Mouse (Mus musculus) liver, embryonic 15.5 days (tissue): ENCODE results near the gene Vgll4. TPM values are rescaled to one million over a fixed set of nuclear protein-coding genes. Genes with fewer than 3 reads are reported as not detected.

ENCODE experiments used
- ATAC-seq: fragments of 200-750 bp; cut with Nextera tagmentation; 2 replicates; pipeline ENCODE4 v1.8.0; 2017; ENCODE audit warnings: moderate number of reproducible peaks, mild to moderate bottlenecking, moderate library complexity; ENCODE audit not compliant: insufficient read depth
- H3K27ac ChIP-seq: fragments of 300-500 bp; sonication (generic); replicated peaks from 2 replicates; pipeline ENCODE4 v1.5.1; 2015; ENCODE audit warnings: mild to moderate bottlenecking, inconsistent platforms
- H3K27me3 ChIP-seq: fragments of 300-500 bp; sonication (generic); 2 replicates; pipeline ENCODE4 v1.6.1; 2015; ENCODE audit warnings: mild to moderate bottlenecking, inconsistent platforms
- H3K36me3 ChIP-seq: fragments of 300-500 bp; sonication (generic); replicated peaks from 2 replicates; pipeline ENCODE4 v1.6.1; 2015; ENCODE audit warnings: moderate library complexity, mild to moderate bottlenecking, inconsistent platforms
- H3K4me1 ChIP-seq: fragments of 300-500 bp; sonication (generic); replicated peaks from 2 replicates; pipeline ENCODE4 v1.6.1; 2015; ENCODE audit warnings: inconsistent platforms
- H3K4me2 ChIP-seq: fragments of 300-500 bp; sonication (generic); 2 replicates; pipeline ENCODE4 v1.6.1; 2015; ENCODE audit warnings: moderate library complexity, mild to moderate bottlenecking, inconsistent platforms
- H3K4me3 ChIP-seq: fragments of 300-500 bp; sonication (generic); replicated peaks from 2 replicates; pipeline ENCODE4 v1.5.1; 2015; ENCODE audit warnings: mild to moderate bottlenecking, inconsistent platforms
- H3K9ac ChIP-seq: fragments of 300-500 bp; sonication (generic); 2 replicates; pipeline ENCODE4 v1.6.1; 2015; ENCODE audit warnings: moderate library complexity, mild to moderate bottlenecking, inconsistent platforms
- H3K9me3 ChIP-seq: fragments of 300-500 bp; sonication (generic); replicated peaks from 2 replicates; pipeline ENCODE4 v1.6.1; 2016; ENCODE audit warnings: inconsistent platforms
- WGBS: fragments of 180-500 bp; shearing (Covaris S2); methylation state at CpG from one replicate; pipeline ENCODE4 v1.1.7; 2015; ENCODE audit warnings: mixed read lengths; ENCODE audit not compliant: insufficient replicate concordance; 5-methylcytosine and 5-hydroxymethylcytosine counted together
- polyA plus RNA-seq: library from polyadenylated mRNA; unstranded; fragments of >200 nt; fragmentation: Nextera tagmentation; extraction: Ambion mirVana; gene quantifications from 2 replicates; pipeline ENCODE4 v1.2.1, GENCODE M21; 2015

The Vgll4 gene
- polyA plus RNA-seq = 11.2 and 11.5 TPM in 2 replicates

DNA sequence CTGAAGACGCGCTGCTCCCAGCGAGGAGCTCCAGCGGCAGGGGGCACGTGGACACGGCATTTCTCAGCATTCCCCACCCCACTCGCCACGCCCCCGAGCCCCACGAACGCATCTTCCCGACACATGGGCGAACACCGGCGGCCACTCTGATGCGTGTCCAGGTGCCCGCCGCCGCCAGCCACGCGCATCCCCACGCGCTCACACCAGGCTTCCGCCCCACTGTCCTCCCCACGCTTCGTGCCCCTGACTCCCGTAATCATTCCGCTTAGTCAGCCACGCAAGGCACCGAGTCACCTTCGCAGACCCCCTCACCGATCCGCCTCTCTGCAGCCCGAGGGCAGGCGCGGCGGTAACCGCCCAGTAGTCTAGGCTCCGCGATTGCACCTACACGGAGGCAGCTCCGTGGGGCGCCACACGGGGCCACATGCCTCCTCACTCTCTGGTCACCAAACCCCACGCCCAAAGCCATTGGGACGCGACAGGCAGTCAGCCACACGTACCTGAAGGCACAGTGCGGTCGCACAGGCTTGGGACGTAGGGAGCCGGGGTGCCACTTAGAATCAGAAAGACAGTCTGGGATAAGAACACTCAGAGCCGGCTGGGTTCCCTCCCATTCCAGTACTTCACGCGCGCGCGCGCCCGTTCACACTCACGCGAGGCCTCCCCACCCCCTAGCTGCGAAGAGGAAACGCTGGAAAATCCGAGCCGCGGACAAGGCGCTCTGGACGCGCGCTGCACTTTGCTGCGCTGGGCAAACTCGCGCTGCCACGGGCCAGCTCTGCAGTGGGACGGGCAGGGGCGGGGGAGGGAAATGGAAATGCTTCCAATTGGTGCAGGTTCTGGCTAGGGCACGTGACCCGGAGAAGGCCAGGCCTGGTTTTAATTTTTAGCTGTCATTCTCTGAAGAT is at the start of gene Vgll4:
Vgll4 (minus strand) TSS at position 782 of the 908 bp plus-strand sequence.
- H3K9ac ChIP-seq = no peak within 1 kb of the TSS
- H3K4me1 ChIP-seq = peaks cover 17% of the 10 kb centered on the region
- H3K27me3 ChIP-seq = peaks cover 75% of the 10 kb centered on the region

GRCm38 (mm10) chr6:115015461-115015860 is 45.7 kb upstream of the Vgll4 start:
- Histone ChIP-seq H3K4me2 (no peak overlapping the region), H3K9ac (no peak overlapping the region), H3K36me3 (peaks cover 24% of the 10 kb centered on the region), H3K9me3 (no peaks in the 10 kb centered on the region), H3K27me3 (no peaks in the 10 kb centered on the region), H3K4me3 (no peak overlapping the region), H3K4me1 (no peaks in the 10 kb centered on the region), H3K27ac (no peak overlapping the region)
- 59% methylated on average over 13 of the region's 13 CpGs for WGBS
- no peak for ATAC-seq

More for the DNA sequence above, at the start of gene Vgll4:
- no peaks in the 10 kb centered on the region for H3K9me3 ChIP-seq
- peak within 1 kb of the TSS; percentile 83 for H3K4me2 ChIP-seq
- H3K27ac ChIP-seq = no peak within 1 kb of the TSS
- ATAC-seq = 0 out of 2 replicates have a peak, but pooled peaks have one; percentile 37
- 1% methylated on average over 79 of the region's 79 CpGs for WGBS
- H3K36me3 ChIP-seq = no peaks in the 10 kb centered on the region
- H3K4me3 ChIP-seq = peak within 1 kb of the TSS; percentile 58

GRCm38 (mm10) chr6:115013574-115013973 is 43.8 kb upstream of the Vgll4 start:
- Histone ChIP-seq H3K4me1 (no peaks in the 10 kb centered on the region), H3K9ac (no peak overlapping the region), H3K9me3 (no peaks in the 10 kb centered on the region), H3K36me3 (peaks cover 24% of the 10 kb centered on the region), H3K4me2 (no peak overlapping the region), H3K27me3 (no peaks in the 10 kb centered on the region), H3K27ac (no peak overlapping the region), H3K4me3 (no peak overlapping the region)
- ATAC-seq = no peak
- 73% methylated on average over 4 of the region's 4 CpGs for WGBS

GRCm38 (mm10) chr6:115011792-115012191 is 42.0 kb upstream of the Vgll4 start:
- Histone ChIP-seq H3K4me1 (peaks cover 3% of the 10 kb centered on the region), H3K4me2 (no peak overlapping the region), H3K27ac (no peak overlapping the region), H3K9ac (no peak overlapping the region), H3K27me3 (no peaks in the 10 kb centered on the region), H3K9me3 (no peaks in the 10 kb centered on the region), H3K36me3 (peaks cover 24% of the 10 kb centered on the region), H3K4me3 (no peak overlapping the region)
- ATAC-seq = no peak
- 74% methylated on average over 8 of the region's 8 CpGs for WGBS

DNA sequence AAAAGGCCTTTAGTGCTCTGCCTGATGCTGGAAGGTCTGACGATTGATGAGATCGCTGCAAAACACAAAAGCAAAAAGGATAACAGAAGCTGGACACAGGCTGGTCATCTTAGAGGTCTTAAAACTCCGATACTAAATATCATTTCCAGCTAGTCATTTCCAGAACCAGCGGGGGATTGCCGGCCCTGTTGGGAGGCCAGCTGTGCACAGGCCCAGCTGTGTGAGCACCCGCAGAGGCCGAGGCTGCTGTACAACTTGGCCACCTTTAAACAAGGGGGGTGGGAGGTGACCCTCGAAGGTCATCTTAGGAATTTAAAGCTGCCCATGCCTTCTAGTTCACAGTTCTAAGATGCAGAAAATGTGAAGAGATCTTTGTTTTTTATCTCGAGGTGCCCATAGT is 41.0 kb upstream of the Vgll4 start:
- no peaks in the 10 kb centered on the region for H3K9me3 ChIP-seq
- no peak overlapping the region for H3K4me2 ChIP-seq
- H3K4me1 ChIP-seq = peaks cover 3% of the 10 kb centered on the region
- peaks cover 24% of the 10 kb centered on the region for H3K36me3 ChIP-seq
- WGBS = 85% methylated on average over 9 of the region's 9 CpGs
- H3K27me3 ChIP-seq = no peaks in the 10 kb centered on the region
- no peak for ATAC-seq
- H3K4me3 ChIP-seq = no peak overlapping the region
- no peak overlapping the region for H3K9ac ChIP-seq
- H3K27ac ChIP-seq = no peak overlapping the region

- no peak overlapping the region for H3K9ac ChIP-seq
- no peak for ATAC-seq
- peaks cover 23% of the 10 kb centered on the region for H3K36me3 ChIP-seq
- WGBS = 80% methylated on average over 9 of the region's 9 CpGs
- H3K4me2 ChIP-seq = no peak overlapping the region
- H3K9me3 ChIP-seq = no peaks in the 10 kb centered on the region
- no peak overlapping the region for H3K27ac ChIP-seq
- no peaks in the 10 kb centered on the region for H3K27me3 ChIP-seq
- H3K4me1 ChIP-seq = peaks cover 3% of the 10 kb centered on the region
- H3K4me3 ChIP-seq = no peak overlapping the region
Observed at GRCm38 (mm10) chr6:115010304-115010703, 40.5 kb upstream of the Vgll4 start.

DNA sequence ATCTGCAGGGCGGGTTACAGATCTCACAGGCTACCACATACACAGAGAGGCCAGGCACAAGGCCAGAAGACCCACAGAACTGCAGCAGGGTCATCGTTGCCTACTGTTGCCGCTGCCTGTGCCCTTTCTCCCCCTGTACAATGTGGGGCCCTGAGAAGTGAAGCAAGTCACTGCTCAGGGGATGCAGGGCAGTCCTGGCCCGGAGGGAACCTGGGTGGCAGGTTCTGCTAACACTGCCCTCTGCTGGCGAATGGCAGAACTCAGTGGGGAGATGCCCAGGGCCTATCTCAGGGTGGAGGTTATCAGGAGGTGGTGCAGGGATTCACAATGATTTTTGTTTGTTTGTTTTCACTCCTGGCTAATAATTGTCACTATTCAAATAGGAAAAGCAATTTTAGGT is 37.9 kb upstream of the Vgll4 start:
- Histone ChIP-seq H3K4me3 (no peak overlapping the region), H3K36me3 (peaks cover 14% of the 10 kb centered on the region; the same call in 1 of the 2 replicates), H3K27me3 (no peaks in the 10 kb centered on the region), H3K4me2 (no peak overlapping the region), H3K27ac (no peak overlapping the region), H3K9ac (no peak overlapping the region), H3K4me1 (peaks cover 3% of the 10 kb centered on the region), H3K9me3 (no peaks in the 10 kb centered on the region)
- 33% methylated on average over 5 of the region's 5 CpGs for whole genome bisulfite sequencing
- no peak for ATAC-seq

- Histone ChIP-seq H3K9ac (no peak overlapping the region), H3K4me3 (no peak overlapping the region), H3K4me1 (peaks cover 3% of the 10 kb centered on the region), H3K9me3 (no peaks in the 10 kb centered on the region), H3K4me2 (no peak overlapping the region), H3K27me3 (no peaks in the 10 kb centered on the region), H3K36me3 (peaks cover 13% of the 10 kb centered on the region; the same call in 1 of the 2 replicates), H3K27ac (no peak overlapping the region)
- WGBS = 65% methylated on average over 6 of the region's 6 CpGs
- ATAC-seq = no peak
Observed at GRCm38 (mm10) chr6:115006948-115007347, 37.2 kb upstream of the Vgll4 start.

DNA sequence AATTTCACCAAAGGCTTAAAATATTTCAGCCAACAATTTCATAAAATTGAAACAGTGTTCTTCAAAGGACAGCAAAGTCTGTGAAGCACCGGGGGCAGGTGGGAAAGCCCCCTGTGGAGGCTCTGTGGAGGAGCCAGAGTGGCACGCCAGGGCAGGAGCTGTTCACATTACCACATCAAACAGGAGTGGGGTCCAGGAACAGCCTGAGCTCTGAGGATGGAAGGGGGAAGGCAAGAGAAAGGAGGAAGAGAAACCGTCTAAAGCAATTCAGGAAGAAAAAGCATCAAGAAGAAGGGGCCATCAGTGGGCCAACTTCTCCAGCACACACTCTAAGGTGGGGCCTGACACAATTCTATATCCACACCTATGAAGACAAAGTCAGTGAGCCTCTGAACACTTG is 36.3 kb upstream of the Vgll4 start:
- Histone ChIP-seq H3K4me1 (peaks cover 3% of the 10 kb centered on the region), H3K36me3 (peaks cover 4% of the 10 kb centered on the region; the same call in 1 of the 2 replicates), H3K27ac (no peak overlapping the region), H3K27me3 (no peaks in the 10 kb centered on the region), H3K4me2 (no peak overlapping the region), H3K9ac (no peak overlapping the region), H3K9me3 (no peaks in the 10 kb centered on the region), H3K4me3 (no peak overlapping the region)
- no peak for ATAC-seq
- 62% methylated on average over 3 of the region's 3 CpGs for WGBS

DNA sequence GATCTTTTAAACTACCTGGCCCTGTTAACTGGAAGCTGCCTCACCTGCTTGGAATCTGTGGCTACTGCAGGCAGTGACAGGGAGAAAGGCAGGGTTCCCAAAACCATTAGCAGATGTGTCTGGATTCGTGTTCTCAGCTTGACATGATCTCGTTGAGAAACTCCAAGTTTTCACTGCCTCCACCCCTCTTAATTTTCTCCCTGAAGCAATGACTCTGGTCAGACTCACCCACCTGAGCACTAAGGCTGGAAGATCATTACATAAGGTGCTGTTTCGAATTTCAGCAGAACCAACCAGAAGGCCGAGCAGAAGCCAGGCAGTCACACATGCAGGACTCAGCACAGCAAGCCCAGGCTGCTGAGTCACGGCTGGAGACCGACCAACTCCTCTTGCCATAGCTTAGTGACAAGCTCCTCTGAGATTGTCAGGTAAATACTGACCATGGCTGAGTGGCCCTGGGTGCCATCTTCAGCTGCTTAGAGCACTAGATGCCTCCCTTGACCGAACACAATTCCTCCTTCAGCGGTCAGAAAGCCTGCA is 35.6 kb upstream of the Vgll4 start:
- Histone ChIP-seq H3K27ac (no peak overlapping the region), H3K9ac (no peak overlapping the region), H3K4me2 (no peak overlapping the region), H3K36me3 (0 out of 2 replicates have a peak, but pooled peaks cover 4% of the 10 kb centered on the region), H3K9me3 (no peaks in the 10 kb centered on the region), H3K27me3 (no peaks in the 10 kb centered on the region), H3K4me1 (peaks cover 3% of the 10 kb centered on the region), H3K4me3 (no peak overlapping the region)
- ATAC-seq = no peak
- WGBS = 71% methylated on average over 8 of the region's 8 CpGs

- WGBS = 80% methylated on average over 8 of the region's 8 CpGs
- no peak overlapping the region for H3K9ac ChIP-seq
- no peak overlapping the region for H3K27ac ChIP-seq
- no peaks in the 10 kb centered on the region for H3K27me3 ChIP-seq
- H3K9me3 ChIP-seq = no peaks in the 10 kb centered on the region
- H3K4me1 ChIP-seq = peaks cover 3% of the 10 kb centered on the region
- no peak for ATAC-seq
- no peak overlapping the region for H3K4me2 ChIP-seq
- no peak overlapping the region for H3K4me3 ChIP-seq
- H3K36me3 ChIP-seq = 0 out of 2 replicates have a peak, but pooled peaks cover 4% of the 10 kb centered on the region
Observed at GRCm38 (mm10) chr6:115004636-115005035, 34.8 kb upstream of the Vgll4 start.
